Mouse (Mus musculus) layer of hippocampus, adult 9-10 months (tissue): ENCODE data around the gene Dstn.

Source experiments
- DNase-seq: peaks from one replicate; pipeline ENCODE4 v3.0.0; 2022; ENCODE audit warnings: low spot score

The Dstn gene

GRCm38 (mm10) chr2:143916229-143916628, 1.1 kb downstream of the Dstn start:
- DNase-seq = peak; percentile 31

- no peak for DNase-seq
Observed at GRCm38 (mm10) chr2:143917622-143918021, 2.5 kb downstream of the Dstn start.

GRCm38 (mm10) chr2:143918831-143919502, 3.8 kb downstream of the Dstn start:
- no peak for DNase-seq

- no peak for DNase-seq
Observed at GRCm38 (mm10) chr2:143924085-143924484, 9.0 kb downstream of the Dstn start.

- no peak for DNase-seq
Observed at GRCm38 (mm10) chr2:143925826-143926225, 10.7 kb downstream of the Dstn start.

- DNase-seq = no peak
Observed at GRCm38 (mm10) chr2:143929607-143930311, 14.6 kb downstream of the Dstn start.

GRCm38 (mm10) chr2:143932340-143932873, 17.3 kb downstream of the Dstn start:
- no peak for DNase-seq

- no peak for DNase-seq
Observed at GRCm38 (mm10) chr2:143933516-143933915, 18.4 kb downstream of the Dstn start.

GRCm38 (mm10) chr2:143934439-143934838, 19.3 kb downstream of the Dstn start:
- no peak for DNase-seq

- DNase-seq = no peak
Observed at GRCm38 (mm10) chr2:143937861-143938260, 22.7 kb downstream of the Dstn start.

- DNase-seq = no peak
Observed at GRCm38 (mm10) chr2:143940406-143940805, 25.3 kb downstream of the Dstn start.

- no peak for DNase-seq
Observed at GRCm38 (mm10) chr2:143944796-143945195, 29.7 kb downstream of the Dstn start.

GRCm38 (mm10) chr2:143945466-143946075, 30.5 kb downstream of the Dstn start:
- DNase-seq = no peak

- DNase-seq = no peak
Observed at GRCm38 (mm10) chr2:143946399-143946798, 31.3 kb downstream of the Dstn start.

- DNase-seq = no peak
Observed at GRCm38 (mm10) chr2:143947981-143948380, 32.9 kb downstream of the Dstn start.

- DNase-seq = no peak
Observed at GRCm38 (mm10) chr2:143948416-143948815, 33.3 kb downstream of the Dstn start.

GRCm38 (mm10) chr2:143949217-143949616, 34.1 kb downstream of the Dstn start:
- no peak for DNase-seq

- no peak for DNase-seq
Observed at GRCm38 (mm10) chr2:143950290-143951027, 35.3 kb downstream of the Dstn start.

GRCm38 (mm10) chr2:143951028-143951420, 35.9 kb downstream of the Dstn start:
- no peak for DNase-seq

GRCm38 (mm10) chr2:143951546-143952315, 36.6 kb downstream of the Dstn start:
- no peak for DNase-seq

- no peak for DNase-seq
Observed at GRCm38 (mm10) chr2:143953944-143954343, 38.8 kb downstream of the Dstn start.
